Mouse (Mus musculus): ENCODE measurements around the gene Syce1l.

Gene Syce1l

GRCm38 (mm10) chr8:113642926-113643325 lies at the start of gene Syce1l:
Syce1l (plus strand) TSS chr8:113643213.
- no peak for DNase-seq (ENCODE audit: extremely low spot score)

- no peak for DNase-seq (ENCODE audit: extremely low spot score)
Measured at GRCm38 (mm10) chr8:113598401-113598800, 44.6 kb upstream of the Syce1l start.

GRCm38 (mm10) chr8:113632634-113633033 lies 10.4 kb upstream of the Syce1l start:
- DNase-seq (ENCODE audit: extremely low spot score), result peak; percentile 48

GRCm38 (mm10) chr8:113634161-113634560 lies 8.9 kb upstream of the Syce1l start:
- no peak for DNase-seq (ENCODE audit: extremely low spot score)

- peak; percentile 98 for DNase-seq (ENCODE audit: extremely low spot score)
Measured at GRCm38 (mm10) chr8:113634670-113635591, 8.1 kb upstream of the Syce1l start, which contains the start of gene Mon1b. Mon1b (plus strand) TSS chr8:113635587.

- no peak for DNase-seq (ENCODE audit: extremely low spot score)
Measured at GRCm38 (mm10) chr8:113635592-113636279, 7.3 kb upstream of the Syce1l start.

- DNase-seq (ENCODE audit: extremely low spot score), result no peak
Measured at GRCm38 (mm10) chr8:113636280-113636628, 6.8 kb upstream of the Syce1l start.

- no peak for DNase-seq (ENCODE audit: extremely low spot score)
Measured at GRCm38 (mm10) chr8:113640357-113640756, 2.7 kb upstream of the Syce1l start.

GRCm38 (mm10) chr8:113643479-113644210 lies 632 bp downstream of the Syce1l start:
- no peak for DNase-seq (ENCODE audit: extremely low spot score)

- DNase-seq (ENCODE audit: extremely low spot score), result no peak
Measured at GRCm38 (mm10) chr8:113645220-113645619, 2.2 kb downstream of the Syce1l start.

- DNase-seq (ENCODE audit: extremely low spot score), result no peak
Measured at GRCm38 (mm10) chr8:113652450-113652849, 9.4 kb downstream of the Syce1l start.

- no peak for DNase-seq (ENCODE audit: extremely low spot score)
Measured at GRCm38 (mm10) chr8:113653151-113653550, 10.1 kb downstream of the Syce1l start.

- DNase-seq (ENCODE audit: extremely low spot score), result no peak
Measured at GRCm38 (mm10) chr8:113656154-113656553, 13.1 kb downstream of the Syce1l start.

GRCm38 (mm10) chr8:113656681-113657298 lies 13.8 kb downstream of the Syce1l start:
- DNase-seq (ENCODE audit: extremely low spot score), result no peak

- no peak for DNase-seq (ENCODE audit: extremely low spot score)
Measured at GRCm38 (mm10) chr8:113660128-113660527, 17.1 kb downstream of the Syce1l start.

- DNase-seq (ENCODE audit: extremely low spot score), result peak; percentile 87
Measured at GRCm38 (mm10) chr8:113664544-113664943, 21.5 kb downstream of the Syce1l start.

- no peak for DNase-seq (ENCODE audit: extremely low spot score)
Measured at GRCm38 (mm10) chr8:113665036-113665435, 22.0 kb downstream of the Syce1l start.

- DNase-seq (ENCODE audit: extremely low spot score), result no peak
Measured at GRCm38 (mm10) chr8:113665951-113666350, 22.9 kb downstream of the Syce1l start.

GRCm38 (mm10) chr8:113666714-113667432 lies 23.9 kb downstream of the Syce1l start:
- no peak for DNase-seq (ENCODE audit: extremely low spot score)

GRCm38 (mm10) chr8:113669924-113670323 lies 26.9 kb downstream of the Syce1l start:
- DNase-seq (ENCODE audit: extremely low spot score), result no peak
